Mouse (Mus musculus) stomach, embryonic 14.5 days (tissue): ENCODE measurements around the gene Tspan32. TPM values are rescaled to one million over a fixed set of nuclear protein-coding genes. Genes with fewer than 3 reads are reported as not detected.

ENCODE experiments used
- ATAC-seq: fragments of 200-750 bp; cut with Nextera tagmentation; 2 replicates; pipeline ENCODE4 v1.8.0; 2017; ENCODE audit warnings: low read depth, moderate TSS enrichment; ENCODE audit not compliant: insufficient number of reproducible peaks, insufficient read depth, low FRiP score
- H3K27ac ChIP-seq: fragments of 300-500 bp; sonication (generic); 2 replicates; pipeline ENCODE4 v1.5.1; 2014; ENCODE audit warnings: mild to moderate bottlenecking, low read length, moderate library complexity, mixed read lengths
- H3K27me3 ChIP-seq: fragments of 300-500 bp; sonication (generic); 2 replicates; pipeline ENCODE4 v1.6.1; 2014; ENCODE audit warnings: low read length, control low read depth, mixed read lengths; ENCODE audit not compliant: control insufficient read depth, insufficient read depth
- H3K36me3 ChIP-seq: fragments of 300-500 bp; sonication (generic); 2 replicates; pipeline ENCODE4 v1.6.1; 2014; ENCODE audit warnings: mild to moderate bottlenecking, control low read depth, low read length, moderate library complexity, mixed read lengths; ENCODE audit not compliant: control insufficient read depth, insufficient read depth
- H3K4me1 ChIP-seq: fragments of 300-500 bp; sonication (generic); 2 replicates; pipeline ENCODE4 v1.6.1; 2014; ENCODE audit warnings: low read length, control low read depth, mixed read lengths; ENCODE audit not compliant: control insufficient read depth, insufficient read depth
- H3K4me2 ChIP-seq: fragments of 300-500 bp; sonication (generic); replicated peaks from 2 replicates; pipeline ENCODE4 v1.6.1; 2014; ENCODE audit warnings: low read depth, low read length, control low read depth
- H3K4me3 ChIP-seq: fragments of 300-500 bp; sonication (generic); 2 replicates; pipeline ENCODE4 v1.5.1; 2014; ENCODE audit warnings: low read depth, low read length, control low read depth
- H3K9ac ChIP-seq: fragments of 300-500 bp; sonication (generic); replicated peaks from 2 replicates; pipeline ENCODE4 v1.6.1; 2014; ENCODE audit warnings: low read depth, mild to moderate bottlenecking, control low read depth, low read length, moderate library complexity, mixed read lengths
- H3K9me3 ChIP-seq: fragments of 300-500 bp; sonication (generic); 2 replicates; pipeline ENCODE4 v1.6.1; 2016; ENCODE audit warnings: low read depth, low read length, control low read depth; ENCODE audit not compliant: control insufficient read depth
- WGBS: fragments of 180-500 bp; shearing (Covaris S2); extraction: QIAGEN DNeasy Blood & Tissue Kit; methylation state at CpG from one replicate; pipeline ENCODE4 v1.1.7; 2014; 5-methylcytosine and 5-hydroxymethylcytosine counted together
- polyA plus RNA-seq: library from polyadenylated mRNA; unstranded; fragments of >200 nt; fragmentation: Nextera tagmentation; extraction: Ambion mirVana; gene quantifications from 2 replicates; pipeline ENCODE4 v1.2.1, GENCODE M21; 2014

The Tspan32 gene
- polyA plus RNA-seq, result 1.3 and 1.6 TPM in 2 replicates

DNA sequence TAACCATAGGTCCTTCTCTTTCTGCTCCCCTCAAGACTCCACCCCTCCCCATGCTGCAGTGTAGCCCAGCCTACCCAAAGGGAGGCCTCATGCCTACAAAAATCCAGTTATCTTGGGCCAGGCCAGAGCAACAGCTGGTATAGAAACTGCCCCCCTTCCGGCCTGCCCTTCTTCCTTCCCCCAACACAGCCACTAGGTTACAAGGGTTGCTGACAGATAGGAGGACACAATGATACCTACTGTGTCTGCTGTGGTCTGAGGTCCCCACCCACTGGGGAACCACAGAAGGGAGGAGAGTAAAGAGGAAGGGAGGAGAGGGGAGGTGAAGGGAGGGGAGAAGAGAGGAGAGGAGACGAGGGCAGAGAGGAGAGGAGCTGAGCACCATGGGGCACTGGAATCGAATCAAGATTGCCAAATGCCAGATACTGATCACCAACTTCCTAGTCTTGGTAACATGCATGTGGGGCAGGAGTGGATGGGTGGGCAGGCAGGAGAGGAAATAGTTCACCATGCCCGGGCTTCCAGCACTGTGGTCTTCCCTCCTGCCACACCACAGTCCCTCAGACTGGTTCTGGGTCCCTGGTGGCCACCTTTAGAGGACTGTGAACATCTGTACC is at the start of gene Tspan32:
Tspan32 (plus strand) TSS at position 320 of the 617 bp plus-strand sequence.
- no peaks in the 10 kb centered on the region for H3K9me3 ChIP-seq
- 83% methylated on average over 4 of the region's 4 CpGs for WGBS
- H3K27me3 ChIP-seq, result no peaks in the 10 kb centered on the region
- ATAC-seq, result no peak
- no peak within 1 kb of the TSS for H3K9ac ChIP-seq
- H3K4me2 ChIP-seq, result no peak within 1 kb of the TSS
- H3K36me3 ChIP-seq, result no peaks in the 10 kb centered on the region
- H3K4me3 ChIP-seq, result no peak within 1 kb of the TSS
- H3K4me1 ChIP-seq, result peaks cover 19% of the 10 kb centered on the region
- H3K27ac ChIP-seq, result no peak within 1 kb of the TSS

DNA sequence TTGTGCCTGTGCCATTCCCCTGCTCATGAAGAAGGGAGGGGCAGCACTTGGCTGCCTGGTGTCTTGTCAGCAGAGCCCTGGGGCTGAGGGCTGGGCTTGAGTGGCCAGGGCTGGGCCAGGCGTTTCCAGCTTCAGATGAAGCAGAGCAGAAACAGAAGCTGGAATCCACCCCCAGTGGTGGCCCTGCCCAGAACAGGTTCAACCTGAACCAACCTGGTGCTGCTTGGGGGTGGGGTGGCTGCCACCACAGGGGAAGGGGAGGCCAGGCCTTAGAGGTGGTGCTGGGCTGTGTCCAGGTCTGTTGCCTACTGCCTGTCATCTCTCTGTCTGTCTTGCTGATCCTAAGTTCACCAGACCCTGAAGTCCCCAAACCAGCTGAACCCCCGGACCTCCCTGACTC is 48.8 kb upstream of the Tspan32 start:
- Histone ChIP-seq H3K36me3 (no peaks in the 10 kb centered on the region), H3K4me1 (no peaks in the 10 kb centered on the region), H3K9me3 (no peaks in the 10 kb centered on the region), H3K27ac (no peak overlapping the region), H3K9ac (no peak overlapping the region), H3K4me2 (no peak overlapping the region), H3K4me3 (no peak overlapping the region), H3K27me3 (no peaks in the 10 kb centered on the region)
- peak; percentile 74 for ATAC-seq
- WGBS, result 71% methylated on average over 2 of the region's 2 CpGs

DNA sequence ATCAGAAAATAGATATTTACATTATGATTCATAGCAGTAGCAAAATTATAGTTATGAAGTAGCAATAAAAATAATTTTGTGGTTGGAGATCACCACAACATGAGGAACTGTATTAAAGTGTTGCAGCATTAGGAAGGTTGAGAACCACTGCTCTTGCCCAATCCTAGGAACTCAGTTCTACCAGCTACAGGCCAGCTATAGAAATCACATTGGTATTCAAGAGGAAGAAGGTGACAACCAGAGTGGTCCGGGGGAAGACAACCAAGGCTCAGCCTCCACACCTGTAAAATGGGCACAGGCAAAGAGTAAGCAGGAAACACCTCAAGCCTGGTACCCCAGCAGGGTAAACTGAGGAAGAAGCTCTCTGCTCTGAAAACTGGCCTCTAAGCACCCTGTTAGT is 46.0 kb upstream of the Tspan32 start:
- H3K27ac ChIP-seq, result no peak overlapping the region
- no peak overlapping the region for H3K4me3 ChIP-seq
- H3K4me1 ChIP-seq, result no peaks in the 10 kb centered on the region
- no peak overlapping the region for H3K9ac ChIP-seq
- no peak overlapping the region for H3K4me2 ChIP-seq
- H3K9me3 ChIP-seq, result no peaks in the 10 kb centered on the region
- H3K36me3 ChIP-seq, result no peaks in the 10 kb centered on the region
- 86% methylated on average over 1 of the region's 1 CpGs for WGBS
- no peaks in the 10 kb centered on the region for H3K27me3 ChIP-seq
- ATAC-seq, result no peak

DNA sequence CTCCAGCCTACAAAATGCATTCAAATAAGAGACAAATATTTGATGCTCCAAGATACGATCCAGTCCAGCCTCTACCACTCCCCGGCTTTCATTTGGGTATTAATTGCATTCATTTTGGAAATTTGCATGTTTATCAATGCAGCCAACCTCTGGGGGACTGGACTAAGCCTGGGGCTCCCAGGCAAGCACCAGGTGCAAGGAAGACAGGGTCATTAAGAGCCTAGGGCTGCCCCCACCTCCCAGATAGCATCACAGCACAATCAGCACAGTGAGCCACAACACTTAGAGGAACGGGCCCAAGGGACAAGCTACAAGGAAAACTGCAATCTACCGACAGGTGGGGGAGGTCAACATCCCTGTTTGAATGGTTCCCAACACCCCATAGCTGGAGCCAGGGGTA is 45.1 kb upstream of the Tspan32 start:
- Histone ChIP-seq H3K27me3 (no peaks in the 10 kb centered on the region), H3K9ac (no peak overlapping the region)
- ATAC-seq, result no peak

DNA sequence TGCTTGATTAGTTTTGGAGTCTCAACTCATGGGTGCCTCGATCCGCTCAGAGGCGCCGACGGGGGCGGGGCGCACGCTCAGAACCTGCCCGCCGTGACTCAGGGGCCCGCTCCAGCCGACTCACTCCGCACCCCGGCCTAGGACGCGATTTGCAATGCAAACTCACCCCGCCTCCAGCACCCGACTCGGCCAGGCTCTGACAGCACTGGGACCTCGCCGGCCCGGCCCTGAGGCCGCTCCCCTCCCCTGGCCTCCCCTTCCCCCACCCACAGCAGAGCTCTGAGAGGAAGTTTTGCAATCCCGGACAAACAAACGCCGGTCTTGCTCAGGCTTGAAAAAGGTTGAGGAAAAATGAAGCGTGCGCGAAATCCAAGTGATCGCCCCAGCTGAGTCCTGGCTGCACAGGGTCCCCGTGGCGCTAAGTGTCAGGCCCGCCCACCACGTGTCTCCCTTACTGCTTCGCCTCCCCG is 37.4 kb upstream of the Tspan32 start:
- Histone ChIP-seq H3K4me2 (peak overlapping the region; percentile 97), H3K9me3 (no peaks in the 10 kb centered on the region), H3K4me1 (peaks cover 13% of the 10 kb centered on the region; the same call in 1 of the 2 replicates), H3K4me3 (peak overlapping the region; percentile 38), H3K9ac (peak overlapping the region; percentile 14; the same call in 1 of the 2 replicates), H3K27me3 (peaks cover 33% of the 10 kb centered on the region), H3K27ac (no peak overlapping the region), H3K36me3 (no peaks in the 10 kb centered on the region)
- under 1% methylated on average over 36 of the region's 36 CpGs for WGBS
- peak; percentile 80 for ATAC-seq

More for the DNA sequence above, 45.1 kb upstream of the Tspan32 start:
- Histone ChIP-seq H3K9me3 (no peaks in the 10 kb centered on the region), H3K27ac (no peak overlapping the region), H3K4me1 (no peaks in the 10 kb centered on the region), H3K4me3 (no peak overlapping the region), H3K36me3 (no peaks in the 10 kb centered on the region), H3K4me2 (no peak overlapping the region)
- 77% methylated on average over 4 of the region's 4 CpGs for WGBS

DNA sequence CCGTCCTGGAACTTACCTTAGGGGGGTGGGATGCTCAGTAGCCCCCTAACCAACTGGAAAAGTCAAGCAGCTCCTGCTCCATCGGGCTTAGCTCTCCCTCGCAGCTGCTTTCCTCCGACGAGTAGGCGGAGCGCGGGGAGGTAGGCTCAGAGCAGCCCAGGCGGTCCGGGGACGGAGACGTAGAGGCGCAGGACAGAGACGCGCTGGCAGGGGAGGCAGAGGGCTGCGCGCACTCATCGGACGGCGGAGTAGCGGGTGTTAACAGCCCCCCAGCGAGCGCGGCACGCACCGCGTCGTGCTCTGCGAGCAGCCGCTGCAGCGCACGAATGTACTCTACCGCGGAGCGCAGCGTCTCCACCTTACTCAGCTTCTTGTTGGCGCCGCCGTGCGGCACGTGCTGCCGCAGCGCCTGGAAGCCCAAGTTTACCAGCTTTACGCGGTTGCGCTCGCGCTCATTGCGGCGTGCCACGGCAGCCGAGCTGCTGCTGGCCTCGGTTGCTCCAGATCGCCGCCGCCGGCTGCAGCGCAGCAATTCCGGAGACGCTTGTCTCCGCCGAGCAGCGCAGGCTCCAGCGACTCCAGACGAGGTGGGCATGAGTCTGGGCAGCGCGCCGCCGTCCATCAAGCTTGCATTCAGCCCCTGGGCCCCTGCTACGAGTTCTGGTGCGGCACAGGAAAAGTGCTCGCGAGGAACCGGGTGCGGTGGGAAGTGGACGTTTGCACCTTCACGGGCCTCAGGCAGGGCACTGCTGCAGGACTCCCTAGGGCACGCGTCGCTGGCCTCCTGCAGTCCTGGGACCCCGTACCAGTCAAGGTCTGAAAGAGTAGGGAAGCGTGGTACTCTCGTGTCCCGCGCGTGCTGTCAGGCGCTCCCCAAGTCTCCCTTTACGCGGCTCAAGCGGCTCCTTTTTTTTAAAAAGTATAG is 36.7 kb upstream of the Tspan32 start:
- Histone ChIP-seq H3K9ac (peak overlapping the region; percentile 14; the same call in 1 of the 2 replicates), H3K9me3 (no peaks in the 10 kb centered on the region), H3K4me3 (peak overlapping the region; percentile 38), H3K27me3 (peaks cover 33% of the 10 kb centered on the region), H3K36me3 (no peaks in the 10 kb centered on the region), H3K4me1 (peaks cover 13% of the 10 kb centered on the region; the same call in 1 of the 2 replicates), H3K27ac (no peak overlapping the region), H3K4me2 (peak overlapping the region; percentile 97)
- ATAC-seq, result peak; percentile 61
- WGBS, result under 1% methylated on average over 89 of the region's 90 CpGs

DNA sequence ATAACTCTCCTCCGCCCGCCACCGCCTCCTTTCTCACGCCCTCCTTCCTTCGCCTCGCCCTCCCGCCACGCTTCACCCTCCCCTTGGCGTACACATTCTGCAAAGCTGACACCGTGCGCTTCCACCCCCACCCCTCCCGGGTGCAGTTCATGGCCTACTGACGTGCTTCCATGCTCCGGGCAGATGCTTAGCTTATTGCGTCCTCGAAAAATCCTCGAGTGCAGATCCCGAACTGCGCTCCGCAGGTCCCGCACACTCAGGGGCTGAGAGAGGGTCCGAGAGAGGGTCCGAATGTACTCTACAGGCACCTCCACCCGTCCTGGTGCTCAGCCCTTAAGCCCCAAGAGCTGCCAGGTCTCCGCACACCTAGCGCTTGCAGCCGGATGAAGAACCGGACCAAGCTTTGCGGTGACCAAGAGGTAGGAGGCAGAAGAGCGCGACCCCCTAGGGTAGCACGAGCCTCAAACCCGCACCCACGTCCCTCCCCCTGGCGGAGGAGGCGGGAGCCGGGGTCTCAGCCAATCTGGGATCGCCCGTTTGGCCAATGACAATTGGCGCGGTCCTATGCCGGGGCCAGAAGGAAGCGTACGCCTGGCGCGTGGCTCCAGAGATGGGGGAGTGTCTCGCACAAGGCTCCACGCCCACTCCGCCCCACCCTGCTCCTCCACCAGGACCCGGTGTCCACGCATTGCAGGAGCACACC is 35.9 kb upstream of the Tspan32 start, which contains the start of gene Ascl2:
Ascl2 (minus strand) TSS at position 456 of the 703 bp plus-strand sequence.
- H3K36me3 ChIP-seq, result no peaks in the 10 kb centered on the region
- peak within 1 kb of the TSS; percentile 14; the same call in 1 of the 2 replicates for H3K9ac ChIP-seq
- peak; percentile 44; the same call in 1 of the 2 replicates for ATAC-seq
- peak within 1 kb of the TSS; percentile 38 for H3K4me3 ChIP-seq
- H3K4me1 ChIP-seq, result peaks cover 13% of the 10 kb centered on the region; the same call in 1 of the 2 replicates
- peak within 1 kb of the TSS; percentile 97 for H3K4me2 ChIP-seq
- peaks cover 33% of the 10 kb centered on the region for H3K27me3 ChIP-seq
- 2% methylated on average over 51 of the region's 51 CpGs for WGBS
- H3K27ac ChIP-seq, result no peak within 1 kb of the TSS
- H3K9me3 ChIP-seq, result no peaks in the 10 kb centered on the region

DNA sequence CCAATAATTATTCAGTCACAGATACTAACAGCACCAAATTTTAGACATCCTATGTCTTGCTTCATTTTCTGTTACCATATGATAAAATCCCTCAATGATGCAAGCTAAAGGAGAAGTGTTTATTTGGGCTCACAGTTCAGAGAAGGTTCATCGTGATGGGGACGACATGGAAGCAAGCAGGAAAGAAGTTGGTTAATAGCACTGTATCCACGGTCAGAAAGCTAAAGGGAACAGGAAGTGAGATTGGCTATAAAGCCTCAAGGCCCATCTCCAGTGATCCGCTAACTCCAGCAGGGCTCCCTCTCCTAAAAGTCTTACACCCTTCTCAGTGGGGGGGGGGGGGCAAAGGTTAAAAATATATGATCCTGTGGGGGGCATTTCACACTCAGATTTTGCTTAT is 22.9 kb upstream of the Tspan32 start:
- Histone ChIP-seq H3K27me3 (no peaks in the 10 kb centered on the region), H3K4me3 (no peak overlapping the region), H3K36me3 (no peaks in the 10 kb centered on the region), H3K4me2 (no peak overlapping the region), H3K9ac (no peak overlapping the region), H3K4me1 (no peaks in the 10 kb centered on the region), H3K27ac (no peak overlapping the region), H3K9me3 (no peaks in the 10 kb centered on the region)
- ATAC-seq, result no peak
- 63% methylated on average over 4 of the region's 4 CpGs for WGBS
